Mouse (Mus musculus) C2C12 (cell line): Measurements from ENCODE around the gene Usp35.

Experiments used
- CTCF ChIP-seq: IDR thresholded peaks from one replicate; pipeline ENCODE4 v1.5.1; 2011; ENCODE audit not compliant: control insufficient read depth, insufficient read depth, insufficient read length
- USF1 ChIP-seq: IDR thresholded peaks from one replicate; pipeline ENCODE4 v1.6.1; 2011; ENCODE audit warnings: low read depth, mild to moderate bottlenecking, control low read depth, moderate library complexity

DNA sequence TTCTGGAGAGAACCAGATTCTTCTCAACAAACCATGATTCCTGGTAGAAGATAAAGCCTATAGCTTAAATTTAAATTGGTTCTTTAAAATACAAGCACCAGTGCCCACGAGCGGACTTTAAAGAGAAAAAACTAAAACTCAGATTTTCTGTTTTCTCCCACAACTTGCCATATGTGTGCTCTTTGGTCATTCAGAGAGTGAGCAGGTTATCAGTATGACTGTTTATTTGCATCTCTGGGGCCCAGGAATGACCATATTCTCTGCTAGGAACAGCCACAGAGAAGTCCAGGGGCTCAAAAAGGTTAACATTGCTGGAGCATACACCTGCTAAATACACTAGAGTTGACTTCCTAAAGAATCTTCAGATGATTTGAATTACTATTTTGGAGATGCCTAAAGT, 33.5 kb downstream of the Usp35 start:
- no peak for TF ChIP-seq CTCF
- TF ChIP-seq USF1, result no peak
